Mouse (Mus musculus): ENCODE results near the gene Supt6.
A peak's percentile ranks its signal among the peaks of the same experiment; 100 is the strongest.

The Supt6 gene

GRCm38 (mm10) chr11:78182450-78182849 is 63.3 kb downstream of the Supt6 start:
- no peak for DNase-seq (ENCODE audit: low spot score)

GRCm38 (mm10) chr11:78181830-78182357 is 63.9 kb downstream of the Supt6 start:
- DNase-seq (ENCODE audit: low spot score), result no peak

- DNase-seq (ENCODE audit: low spot score), result no peak
These were observed 65.6 kb downstream of the Supt6 start for GRCm38 (mm10) chr11:78180081-78180761.

- no peak for DNase-seq (ENCODE audit: low spot score)
These were observed 66.3 kb downstream of the Supt6 start for GRCm38 (mm10) chr11:78179438-78179999.

- DNase-seq (ENCODE audit: low spot score), result no peak
These were observed 66.8 kb downstream of the Supt6 start for GRCm38 (mm10) chr11:78178859-78179437.

- DNase-seq (ENCODE audit: low spot score), result peak; percentile 92
These were observed 67.6 kb downstream of the Supt6 start for GRCm38 (mm10) chr11:78177903-78178858.

GRCm38 (mm10) chr11:78177437-78177836 is 68.3 kb downstream of the Supt6 start:
- no peak for DNase-seq (ENCODE audit: low spot score)

GRCm38 (mm10) chr11:78176905-78177331 is 68.9 kb downstream of the Supt6 start:
- no peak for DNase-seq (ENCODE audit: low spot score)

- peak; percentile 96 for DNase-seq (ENCODE audit: low spot score)
These were observed 69.4 kb downstream of the Supt6 start, which contains the start of the genes Nek8 and Tlcd1 for GRCm38 (mm10) chr11:78176402-78176862. TSS of gene Nek8 (minus strand) at chr11:78176675. TSS of gene Tlcd1 (plus strand) at chr11:78176711.

GRCm38 (mm10) chr11:78175771-78176401 is 69.9 kb downstream of the Supt6 start:
- no peak for DNase-seq (ENCODE audit: low spot score)

- no peak for DNase-seq (ENCODE audit: low spot score)
These were observed 71.3 kb downstream of the Supt6 start for GRCm38 (mm10) chr11:78174506-78174905.

- no peak for DNase-seq (ENCODE audit: low spot score)
These were observed 72.9 kb downstream of the Supt6 start for GRCm38 (mm10) chr11:78172748-78173383.

GRCm38 (mm10) chr11:78172034-78172747 is 73.6 kb downstream of the Supt6 start:
- no peak for DNase-seq (ENCODE audit: low spot score)

GRCm38 (mm10) chr11:78171328-78171727 is 74.5 kb downstream of the Supt6 start:
- no peak for DNase-seq (ENCODE audit: low spot score)

- no peak for DNase-seq (ENCODE audit: low spot score)
These were observed 75.5 kb downstream of the Supt6 start for GRCm38 (mm10) chr11:78170306-78170705.

GRCm38 (mm10) chr11:78168541-78169468 is 77.0 kb downstream of the Supt6 start:
- DNase-seq (ENCODE audit: low spot score), result peak; percentile 59

- no peak for DNase-seq (ENCODE audit: low spot score)
These were observed 78.4 kb downstream of the Supt6 start for GRCm38 (mm10) chr11:78167257-78167959.

- no peak for DNase-seq (ENCODE audit: low spot score)
These were observed 79.1 kb downstream of the Supt6 start for GRCm38 (mm10) chr11:78166640-78167039.

Measured in spleen, adult 12 weeks (tissue).